Mouse (Mus musculus) gastrocnemius, postnatal 36 days (tissue): ENCODE results near the gene Gm13119. TPM values are rescaled to one million over a fixed set of nuclear protein-coding genes. Genes with fewer than 3 reads are reported as not detected.
"Not testable (repeated sequence)": the region's sequence is repeated elsewhere in the genome, so short reads cannot be mapped to it uniquely, and the experiment has no call there.

ENCODE experiments used
- DNase-seq, 2 experiments: peaks; one replicate each; pipeline ENCODE4 v3.0.0; 2022
- intact Hi-C: fragments of 180-260 bp; cut with DNase I; formaldehyde crosslinking; loops from one replicate; pipeline ENCODE4 v1.15.1; 2025
- long read RNA-seq, 2 experiments: library from polyadenylated mRNA; stranded (forward); transcript quantifications; one replicate each; pipeline ENCODE4 v2.0.0; 2021
- total RNA-seq, 2 experiments: library from RNA; stranded (reverse); gene quantifications; 2 replicates each; pipeline ENCODE4 v1.2.3; 2021

Gm13119 gene
- not detected for total RNA-seq
- long read RNA-seq, experiment 1, result 0 reads
- long read RNA-seq, experiment 2, result 0 reads

- intact Hi-C loops, DNase-seq: not testable (repeated sequence)
Measured at GRCm38 (mm10) chr4:144357642-144358041, at the start of gene Gm13119. TSS of gene Gm13119 (plus strand) at chr4:144357942.

- not testable (repeated sequence) for DNase-seq
- intact Hi-C loops, result loop anchor here (10.0 kb wide), 1 partner anchor 308 kb away; no protein-coding TSS in a partner anchor
Measured at GRCm38 (mm10) chr4:144312666-144313460, 44.9 kb upstream of the Gm13119 start.

- DNase-seq, intact Hi-C loops: not testable (repeated sequence)
Measured at GRCm38 (mm10) chr4:144329949-144330348, 27.8 kb upstream of the Gm13119 start, which contains the start of gene Gm13128. TSS of gene Gm13128 (plus strand) at chr4:144330249.

- DNase-seq, intact Hi-C loops: not testable (repeated sequence)
Measured at GRCm38 (mm10) chr4:144335856-144336255, 21.9 kb upstream of the Gm13119 start.

- DNase-seq, result no peak
- intact Hi-C loops, result no loop called here
Measured at GRCm38 (mm10) chr4:144377911-144378310, 20.2 kb downstream of the Gm13119 start, which contains the start of gene Pramef20. TSS of gene Pramef20 (minus strand) at chr4:144377933.

GRCm38 (mm10) chr4:144396316-144396715 is 38.6 kb downstream of the Gm13119 start:
- DNase-seq, result no peak
- intact Hi-C loops, result no loop called here

GRCm38 (mm10) chr4:144402712-144403111 is 45.0 kb downstream of the Gm13119 start:
- DNase-seq, result no peak
- intact Hi-C loops, result no loop called here

GRCm38 (mm10) chr4:144404456-144405086 is 46.8 kb downstream of the Gm13119 start:
- intact Hi-C loops, result no loop called here
- DNase-seq, result peak in 1 of 2 experiments; percentile 6

GRCm38 (mm10) chr4:144406261-144406660 is 48.5 kb downstream of the Gm13119 start:
- no peak for DNase-seq

GRCm38 (mm10) chr4:144408290-144408689 is 50.5 kb downstream of the Gm13119 start, which contains the start of gene Pramef12:
TSS of gene Pramef12 (minus strand) at chr4:144408464.
- no peak for DNase-seq
- intact Hi-C loops, result no loop called here

More at GRCm38 (mm10) chr4:144406261-144406660, 48.5 kb downstream of the Gm13119 start:
- intact Hi-C loops, result no loop called here

Other genes with a start within 250 kb of the Gm13119 start
- gene Oog3, start 195.3 kb upstream of the Gm13119 start, total RNA-seq, result not detected
- gene Oog2, start 167.2 kb upstream of the Gm13119 start, total RNA-seq, result not detected
- gene C87977, start 144.6 kb upstream of the Gm13119 start, total RNA-seq, result not detected
- gene Pramel5, start 77.5 kb upstream of the Gm13119 start, total RNA-seq, result not detected
- gene Gm13128, start 27.7 kb upstream of the Gm13119 start, total RNA-seq, result not detected
- gene Pramef20, start 20.0 kb downstream of the Gm13119 start, total RNA-seq, result not detected
- not detected for gene Pramef12, start 50.5 kb downstream of the Gm13119 start, total RNA-seq
- not detected for gene 1700012P22Rik, start 80.8 kb downstream of the Gm13119 start, total RNA-seq
- gene Gm9944, start 95.4 kb downstream of the Gm13119 start, total RNA-seq, result not detected
- not detected for gene Aadacl3, start 105.8 kb downstream of the Gm13119 start, total RNA-seq
- gene 9430007A20Rik, start 161.9 kb downstream of the Gm13119 start, total RNA-seq, result not detected
- not detected for gene Gm13124, start 207.2 kb downstream of the Gm13119 start, total RNA-seq